Mouse (Mus musculus) liver, embryonic 14.5 days (tissue): ENCODE measurements around the gene Tbrg4. TPM values are rescaled to one million over a fixed set of nuclear protein-coding genes. Genes with fewer than 3 reads are reported as not detected.

ENCODE experiments used
- ATAC-seq: fragments of 200-750 bp; cut with Nextera tagmentation; 2 replicates; pipeline ENCODE4 v1.8.0; 2017; ENCODE audit warnings: moderate number of reproducible peaks, mild to moderate bottlenecking, moderate library complexity; ENCODE audit not compliant: insufficient read depth
- DNase-seq, 3 experiments: peaks; one replicate each; pipeline ENCODE4 v3.0.0-alpha.2; 2012 to 2013; ENCODE audit warnings: low read depth in 3 of 3, low spot score in 3 of 3
- H3K27ac ChIP-seq: fragments of 300-500 bp; sonication (generic); 2 replicates; pipeline ENCODE4 v1.5.1; 2014; ENCODE audit warnings: moderate library complexity, mild to moderate bottlenecking, control low read depth, inconsistent platforms
- H3K27me3 ChIP-seq: fragments of 300-500 bp; sonication (generic); 2 replicates; pipeline ENCODE4 v1.6.1; 2014; ENCODE audit warnings: mild to moderate bottlenecking, low read length, moderate library complexity; ENCODE audit not compliant: control insufficient read depth, insufficient read depth
- H3K36me3 ChIP-seq: fragments of 300-500 bp; sonication (generic); replicated peaks from 2 replicates; pipeline ENCODE4 v1.6.1; 2014; ENCODE audit warnings: low read depth; ENCODE audit not compliant: control insufficient read depth, insufficient read depth
- H3K4me1 ChIP-seq, 2 experiments: fragments of 200-500 bp in 1 of 2; fragments of 300-500 bp in 1 of 2; sonication (generic) in 1 of 2; replicated peaks; 2 replicates each; pipeline ENCODE4 v1.6.1; 2012 to 2014; ENCODE audit warnings: antibody characterized with exemption in 1 of 2, inconsistent platforms in 1 of 2, low read length in 1 of 2; ENCODE audit not compliant: control insufficient read depth in 2 of 2, insufficient read depth in 2 of 2
- H3K4me2 ChIP-seq: fragments of 300-500 bp; sonication (generic); 2 replicates; pipeline ENCODE4 v1.6.1; 2014; ENCODE audit warnings: low read depth, mild to moderate bottlenecking, control low read depth, moderate library complexity
- H3K4me3 ChIP-seq, 2 experiments: fragments of 200-500 bp in 1 of 2; fragments of 300-500 bp in 1 of 2; sonication (generic) in 1 of 2; 2 replicates each; pipeline ENCODE4 v1.5.1; 2012 to 2014; ENCODE audit warnings: low read depth in 2 of 2, low read length in 2 of 2, mild to moderate bottlenecking in 2 of 2, control low read depth in 1 of 2, inconsistent platforms in 1 of 2, moderate library complexity in 1 of 2; ENCODE audit not compliant: insufficient read depth in 1 of 2
- H3K9ac ChIP-seq: fragments of 300-500 bp; sonication (generic); replicated peaks from 2 replicates; pipeline ENCODE4 v1.6.1; 2014; ENCODE audit warnings: mild to moderate bottlenecking, control low read depth, moderate library complexity
- H3K9me3 ChIP-seq: fragments of 300-500 bp; sonication (generic); 2 replicates; pipeline ENCODE4 v1.6.1; 2016; ENCODE audit warnings: low read length, mixed read lengths; ENCODE audit not compliant: control insufficient read depth
- CTCF ChIP-seq: IDR thresholded peaks from 2 replicates; pipeline ENCODE4 v1.5.1; 2016; ENCODE audit warnings: antibody characterized with exemption, low read depth, control low read depth
- EP300 ChIP-seq: IDR thresholded peaks from 2 replicates; pipeline ENCODE4 v1.6.1; 2016; ENCODE audit warnings: antibody characterized with exemption, low read depth
- WGBS: fragments of 180-500 bp; shearing (Covaris S2); extraction: QIAGEN DNeasy Blood & Tissue Kit; methylation state at CpG from one replicate; pipeline ENCODE4 v1.1.7; 2014; ENCODE audit not compliant: insufficient replicate concordance; 5-methylcytosine and 5-hydroxymethylcytosine counted together
- polyA plus RNA-seq, 2 experiments: library from polyadenylated mRNA; depleted of rRNA in 1 of 2; stranded (reverse) in 1 of 2; unstranded in 1 of 2; fragments of >200 nt; fragmentation: Nextera tagmentation in 1 of 2; extraction: Ambion mirVana in 1 of 2; gene quantifications; 2 replicates each; pipeline versions ENCODE4 v1.2.1 to v1.2.3; 2012 to 2014

Gene Tbrg4
- polyA plus RNA-seq (2012; rRNA removed) = 55.1 and 63.6 TPM in 2 replicates
- polyA plus RNA-seq (2014; fragmentation: Nextera tagmentation; extraction: Ambion mirVana) = 27.7 and 30.4 TPM in 2 replicates

DNA sequence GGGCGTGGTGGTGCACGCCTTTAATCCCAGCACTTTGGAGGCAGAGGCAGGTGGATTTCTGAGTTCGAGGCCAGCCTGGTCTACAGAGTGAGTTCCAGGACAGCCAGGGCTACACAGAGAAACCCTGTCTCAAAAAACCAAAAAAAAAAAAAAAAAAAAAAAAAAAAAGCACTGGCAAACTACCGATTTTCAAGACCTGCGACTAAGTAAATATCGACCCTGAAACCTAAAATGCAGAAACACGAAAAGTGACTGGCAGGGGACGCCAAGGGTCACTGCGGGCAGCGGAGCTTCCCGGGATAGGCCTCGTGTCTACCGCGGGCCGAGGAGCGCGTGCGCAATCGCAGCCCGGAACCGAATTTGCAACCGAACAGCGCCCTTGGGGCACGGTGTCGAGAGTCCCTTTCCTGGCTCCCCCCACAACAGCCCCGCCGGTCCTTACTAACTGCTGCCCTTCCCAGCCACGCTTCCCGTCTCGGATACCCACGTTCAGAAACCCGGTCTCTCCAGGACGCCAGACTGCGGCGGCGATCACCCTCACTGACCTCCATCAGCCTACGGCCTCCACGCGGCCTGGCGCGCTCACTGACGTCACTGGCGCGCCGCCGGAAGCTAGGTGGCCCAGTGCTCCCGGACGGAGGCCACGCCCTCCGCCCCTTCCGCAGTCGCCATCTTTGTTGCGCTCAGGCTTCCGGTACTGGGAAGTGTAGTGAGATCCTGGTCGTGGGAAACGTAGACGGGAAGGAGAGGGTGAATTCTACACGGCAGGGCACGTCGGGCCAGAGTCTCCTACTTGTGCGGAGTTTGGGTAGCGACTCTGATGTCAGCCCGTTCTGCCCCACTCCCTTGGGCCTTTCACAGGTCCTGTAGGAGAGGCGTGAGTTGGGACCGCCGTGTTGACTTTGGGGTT is at the start of gene Tbrg4:
TSS of gene Tbrg4 (minus strand) at position 590 of the 910 bp plus-strand sequence.
- Histone ChIP-seq H3K9me3 (no peaks in the 10 kb centered on the region), H3K9ac (peak within 1 kb of the TSS; percentile 80), H3K27ac (peak within 1 kb of the TSS; percentile 81), H3K27me3 (no peaks in the 10 kb centered on the region), H3K4me2 (peak within 1 kb of the TSS; percentile 93), H3K4me1 (peaks cover 20 to 23% of the 10 kb centered on the region in 2 experiments), H3K4me3 (peak within 1 kb of the TSS; percentile 90 to 92), H3K36me3 (peaks cover 33% of the 10 kb centered on the region)
- DNase-seq (peak; percentile 87 to 89 (median 88)), ATAC-seq (peak; percentile 91)
- TF ChIP-seq EP300 = peak; percentile 29; the same call in 1 of the 2 replicates
- peak; percentile 22 for TF ChIP-seq CTCF
- under 1% methylated on average over 66 of the region's 66 CpGs for WGBS

DNA sequence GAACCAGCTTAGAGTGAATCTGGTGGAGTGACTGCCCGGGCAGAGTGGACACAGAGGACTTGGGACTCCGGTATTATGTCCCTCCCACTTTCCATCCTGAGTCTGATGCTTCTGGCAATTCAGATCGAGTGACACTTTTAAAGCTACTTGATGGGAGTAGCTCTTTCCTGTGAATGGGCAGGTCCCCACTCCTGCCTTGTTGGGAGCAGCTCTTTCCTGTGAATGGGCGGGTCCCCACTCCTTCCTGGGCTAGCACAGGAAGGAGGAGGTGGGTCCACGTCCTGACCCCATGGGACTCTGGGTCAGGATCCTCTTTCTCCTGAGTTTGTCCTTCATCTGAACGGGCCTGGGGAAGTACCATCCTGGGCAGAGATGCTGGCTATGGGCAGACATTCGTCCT is 49.5 kb upstream of the Tbrg4 start:
- 23% methylated on average over 7 of the region's 7 CpGs for WGBS

GRCm38 (mm10) chr11:6674701-6675100 is 48.8 kb upstream of the Tbrg4 start:
- 80% methylated on average over 9 of the region's 9 CpGs for WGBS
- Histone ChIP-seq H3K4me3 (no peak overlapping the region), H3K27me3 (no peaks in the 10 kb centered on the region), H3K4me2 (no peak overlapping the region), H3K9ac (no peak overlapping the region), H3K36me3 (no peaks in the 10 kb centered on the region), H3K4me1 (no peaks in the 10 kb centered on the region; a peak in 1 of 4 replicates), H3K9me3 (no peaks in the 10 kb centered on the region), H3K27ac (no peak overlapping the region)
- ATAC-seq (no peak), DNase-seq (no peak)
- TF ChIP-seq EP300 (no peak), CTCF (no peak)

More for the DNA sequence above, 49.5 kb upstream of the Tbrg4 start:
- H3K4me1 ChIP-seq = peaks cover 0 to 3% of the 10 kb centered on the region in 2 experiments; a peak in 2 of 4 replicates
- DNase-seq = no peak
- H3K27me3 ChIP-seq = no peaks in the 10 kb centered on the region
- TF ChIP-seq EP300 (no peak), CTCF (no peak)
- no peak overlapping the region for H3K4me3 ChIP-seq
- no peaks in the 10 kb centered on the region for H3K36me3 ChIP-seq
- H3K27ac ChIP-seq = no peak overlapping the region
- ATAC-seq = no peak
- no peak overlapping the region for H3K4me2 ChIP-seq
- no peak overlapping the region for H3K9ac ChIP-seq
- H3K9me3 ChIP-seq = no peaks in the 10 kb centered on the region

- H3K4me3 ChIP-seq = no peak overlapping the region
- H3K4me2 ChIP-seq = no peak overlapping the region
- no peaks in the 10 kb centered on the region for H3K4me1 ChIP-seq
- WGBS = 50% methylated on average over 4 of the region's 4 CpGs
- ATAC-seq (no peak), DNase-seq (no peak)
- no peak overlapping the region for H3K9ac ChIP-seq
- no peak overlapping the region for H3K27ac ChIP-seq
- no peaks in the 10 kb centered on the region for H3K36me3 ChIP-seq
- no peaks in the 10 kb centered on the region for H3K9me3 ChIP-seq
- TF ChIP-seq CTCF = no peak
- no peak for TF ChIP-seq EP300
- H3K27me3 ChIP-seq = no peaks in the 10 kb centered on the region
These were observed 45.0 kb upstream of the Tbrg4 start for GRCm38 (mm10) chr11:6670826-6671225.

GRCm38 (mm10) chr11:6670044-6670443 is 44.2 kb upstream of the Tbrg4 start:
- Histone ChIP-seq H3K4me2 (no peak overlapping the region), H3K36me3 (no peaks in the 10 kb centered on the region), H3K4me3 (no peak overlapping the region), H3K4me1 (no peaks in the 10 kb centered on the region), H3K27ac (no peak overlapping the region), H3K9ac (no peak overlapping the region), H3K9me3 (no peaks in the 10 kb centered on the region), H3K27me3 (no peaks in the 10 kb centered on the region)
- TF ChIP-seq EP300 (no peak), CTCF (no peak)
- ATAC-seq (no peak), DNase-seq (no peak)
- WGBS = 35% methylated on average over 2 of the region's 2 CpGs
